Mouse (Mus musculus) ovary, postnatal 10 days (tissue): Measurements from ENCODE around the gene Aif1l.

Experiments used
- DNase-seq: peaks from one replicate; pipeline ENCODE4 v3.0.0; 2022; ENCODE audit warnings: low spot score

The Aif1l gene

DNA sequence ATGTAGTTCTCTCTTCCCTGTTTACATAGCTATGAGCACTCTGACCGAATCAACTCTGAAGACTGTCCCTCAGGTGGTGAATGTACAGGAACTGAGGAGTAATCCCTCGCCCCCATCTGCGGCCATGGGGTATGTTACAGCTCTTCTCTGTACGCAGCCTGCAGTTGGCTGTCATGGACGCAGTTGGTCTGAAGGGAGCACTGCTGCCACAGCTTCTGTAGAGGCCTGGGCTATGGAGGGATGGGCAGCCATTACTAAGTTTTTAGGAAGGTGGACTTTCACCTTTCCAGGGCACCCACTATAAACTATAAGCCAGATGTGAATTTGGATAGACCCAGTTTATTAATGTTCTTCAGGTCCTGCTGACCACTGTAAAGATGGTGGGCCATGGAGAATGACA, 70.3 kb downstream of the Aif1l start:
- no peak for DNase-seq
